Mouse (Mus musculus) forebrain, embryonic 10.5 days (tissue): ENCODE data around the gene Hist1h4k. TPM values are rescaled to one million over a fixed set of nuclear protein-coding genes. Genes with fewer than 3 reads are reported as not detected.
"Not testable (repeated sequence)": the region's sequence is repeated elsewhere in the genome, so short reads cannot be mapped to it uniquely, and the experiment has no call there.

Experiments used
- DNase-seq: peaks from one replicate; pipeline ENCODE4 v3.0.0-alpha.2; 2017; ENCODE audit warnings: low spot score; ENCODE audit errors: extremely low spot score
- H3K27ac ChIP-seq: fragments of 300-500 bp; sonication (generic); 2 replicates; pipeline ENCODE4 v1.5.1; 2016; ENCODE audit warnings: mild to moderate bottlenecking
- H3K27me3 ChIP-seq: fragments of 300-500 bp; sonication (generic); 2 replicates; pipeline ENCODE4 v1.6.1; 2016; ENCODE audit warnings: mild to moderate bottlenecking; ENCODE audit not compliant: poor library complexity, severe bottlenecking
- H3K36me3 ChIP-seq: fragments of 300-500 bp; sonication (generic); replicated peaks from 2 replicates; pipeline ENCODE4 v1.6.1; 2016; ENCODE audit warnings: mild to moderate bottlenecking, moderate library complexity
- H3K4me1 ChIP-seq: fragments of 300-500 bp; sonication (generic); 2 replicates; pipeline ENCODE4 v1.6.1; 2016
- H3K4me3 ChIP-seq: fragments of 300-500 bp; sonication (generic); 2 replicates; pipeline ENCODE4 v1.5.1; 2016; ENCODE audit warnings: mild to moderate bottlenecking, moderate library complexity
- H3K9me3 ChIP-seq: fragments of 300-500 bp; sonication (generic); 2 replicates; pipeline ENCODE4 v1.6.1; 2016; ENCODE audit warnings: mild to moderate bottlenecking, moderate library complexity
- WGBS: fragments of 180-500 bp; shearing (Covaris S2); methylation state at CpG from one replicate; pipeline ENCODE4 v1.1.7; 2016; 5-methylcytosine and 5-hydroxymethylcytosine counted together
- polyA plus RNA-seq: library from polyadenylated mRNA; unstranded; fragments of >200 nt; fragmentation: Nextera tagmentation; extraction: Ambion mirVana; gene quantifications from 2 replicates; pipeline ENCODE4 v1.2.1, GENCODE M21; 2016

Gene Hist1h4k
- 1.8 and 5.8 TPM in 2 replicates for polyA plus RNA-seq

- H3K9me3 ChIP-seq, H3K27me3 ChIP-seq, H3K36me3 ChIP-seq: not testable (repeated sequence)
- peak within 1 kb of the TSS; percentile 95 for H3K27ac ChIP-seq
- peak; percentile 94 for DNase-seq
- peaks cover 56% of the 10 kb centered on the region for H3K4me1 ChIP-seq
- under 1% methylated on average over 52 of the region's 56 CpGs for WGBS
- H3K4me3 ChIP-seq: peak within 1 kb of the TSS; percentile 64
Observed at GRCm38 (mm10) chr13:21750159-21751017, at the start of gene Hist1h4k. Hist1h4k (minus strand) TSS chr13:21750505.

DNA sequence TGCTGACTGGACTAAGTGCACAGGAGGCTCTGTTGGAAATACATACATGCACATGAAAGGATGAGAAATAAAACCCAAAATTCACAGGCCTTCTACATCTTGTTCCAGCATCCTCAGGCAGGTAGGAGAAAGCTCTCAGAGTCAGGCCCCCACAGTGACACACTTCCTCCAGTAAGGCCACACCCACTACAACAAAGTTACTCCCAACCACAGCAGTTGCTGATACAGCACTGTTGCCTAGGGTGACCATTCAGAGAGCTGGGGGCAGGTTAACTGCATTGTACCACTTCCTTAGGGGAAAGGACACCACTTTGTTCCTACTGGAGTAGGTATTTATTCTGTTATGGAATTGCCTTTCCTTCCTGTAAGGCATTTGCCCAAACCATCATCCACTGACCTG is 46.9 kb upstream of the Hist1h4k start:
- not testable (repeated sequence) for H3K9me3 ChIP-seq, H3K27me3 ChIP-seq, H3K4me1 ChIP-seq, H3K27ac ChIP-seq, H3K4me3 ChIP-seq, DNase-seq, H3K36me3 ChIP-seq

DNA sequence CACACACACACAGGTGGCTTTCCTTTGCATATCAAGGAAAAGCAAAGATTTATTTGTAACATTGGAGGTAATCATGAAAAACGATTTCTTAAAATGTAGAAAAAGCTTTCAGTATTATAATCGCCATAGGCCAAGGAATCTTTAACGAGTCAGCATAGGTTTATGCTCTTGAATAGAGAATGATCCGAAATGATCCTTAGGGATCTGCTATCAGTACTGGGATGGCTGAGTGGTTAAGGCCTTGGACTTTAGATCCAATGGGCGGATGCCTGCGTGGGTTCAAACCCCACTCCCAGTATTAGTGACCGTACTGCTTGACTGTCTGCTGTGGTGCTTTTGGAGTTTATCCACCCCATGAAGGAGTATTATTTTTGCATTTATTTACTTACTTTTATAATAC is 45.3 kb upstream of the Hist1h4k start:
- Histone ChIP-seq H3K27ac (no peak overlapping the region), H3K36me3 (no peaks in the 10 kb centered on the region), H3K9me3 (no peaks in the 10 kb centered on the region), H3K27me3 (no peaks in the 10 kb centered on the region), H3K4me1 (peaks cover 8% of the 10 kb centered on the region), H3K4me3 (no peak overlapping the region)
- no peak for DNase-seq
- 91% methylated on average over 7 of the region's 7 CpGs for WGBS

DNA sequence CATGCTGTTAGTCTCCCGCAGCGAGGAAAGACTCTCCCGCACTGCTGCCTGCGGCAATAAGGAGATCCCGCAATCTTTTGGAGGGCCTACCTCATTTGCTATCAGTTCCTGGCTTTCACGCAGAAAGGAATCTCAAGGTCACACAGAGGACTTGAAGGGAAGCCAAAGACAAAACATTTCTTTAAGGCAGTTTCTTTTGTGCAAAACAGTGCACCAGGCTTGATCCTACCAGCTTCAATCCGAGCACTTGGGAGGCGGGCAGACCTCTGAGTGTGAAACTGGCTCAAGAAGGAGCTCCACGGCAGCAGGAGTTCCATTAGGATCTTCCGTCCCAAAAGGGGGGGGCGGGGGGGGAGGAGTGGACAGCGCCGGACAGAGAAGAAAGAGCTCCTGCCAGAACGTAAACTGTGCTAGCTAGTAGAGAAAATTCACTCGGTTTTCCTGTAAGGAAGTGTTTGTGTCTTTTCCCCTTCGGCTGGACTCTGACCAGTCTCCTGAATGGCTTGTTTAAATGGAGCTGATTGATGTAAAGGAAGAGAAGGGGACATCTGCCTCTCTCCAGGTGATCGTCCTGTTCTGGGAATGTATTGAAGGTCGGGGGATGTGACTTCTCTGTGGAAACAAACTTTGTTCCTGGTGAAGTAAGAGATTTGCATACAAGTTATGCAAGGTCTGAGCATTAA is 40.4 kb upstream of the Hist1h4k start:
- DNase-seq: peak; percentile 34
- Histone ChIP-seq H3K27ac (peak overlapping the region; percentile 86), H3K4me3 (peak overlapping the region; percentile 41), H3K36me3 (no peaks in the 10 kb centered on the region), H3K9me3 (no peaks in the 10 kb centered on the region), H3K27me3 (no peaks in the 10 kb centered on the region), H3K4me1 (peaks cover 40% of the 10 kb centered on the region)
- WGBS: 7% methylated on average over 18 of the region's 18 CpGs

DNA sequence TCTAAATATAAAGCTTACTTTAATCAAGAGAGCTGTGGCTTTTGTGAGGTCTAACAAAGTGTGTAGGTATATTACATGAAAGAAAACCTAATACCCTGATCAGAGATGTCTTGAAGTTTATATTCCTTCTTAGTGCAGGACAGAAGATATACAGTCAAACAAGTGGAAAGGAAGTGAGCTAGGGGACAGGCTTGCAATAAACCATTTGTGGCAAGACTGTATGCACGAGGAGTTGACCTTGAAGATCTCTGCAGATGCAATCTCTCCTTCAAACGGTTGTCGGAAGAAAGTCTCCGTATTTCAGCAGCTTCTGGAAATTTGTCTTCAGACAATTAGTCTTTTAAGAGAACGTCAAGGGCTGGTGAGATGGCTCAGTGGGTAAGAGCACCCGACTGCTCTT is 39.6 kb upstream of the Hist1h4k start:
- peak overlapping the region; percentile 91 for H3K27ac ChIP-seq

GRCm38 (mm10) chr13:21787760-21788593 is 37.7 kb upstream of the Hist1h4k start:
- no peaks in the 10 kb centered on the region for H3K9me3 ChIP-seq
- peak; percentile 26 for DNase-seq
- no peaks in the 10 kb centered on the region for H3K27me3 ChIP-seq
- H3K27ac ChIP-seq: peak overlapping the region; percentile 91
- no peaks in the 10 kb centered on the region for H3K36me3 ChIP-seq
- H3K4me1 ChIP-seq: peaks cover 60% of the 10 kb centered on the region
- H3K4me3 ChIP-seq: peak overlapping the region; percentile 53
- 10% methylated on average over 17 of the region's 21 CpGs for WGBS

More for the DNA sequence above, 39.6 kb upstream of the Hist1h4k start:
- 70% methylated on average over 6 of the region's 6 CpGs for WGBS
- H3K27me3 ChIP-seq: no peaks in the 10 kb centered on the region
- H3K9me3 ChIP-seq: no peaks in the 10 kb centered on the region
- H3K4me1 ChIP-seq: peaks cover 48% of the 10 kb centered on the region
- DNase-seq: no peak
- H3K36me3 ChIP-seq: no peaks in the 10 kb centered on the region
- no peak overlapping the region for H3K4me3 ChIP-seq

- H3K4me3 ChIP-seq: peak within 1 kb of the TSS; percentile 53
- not testable (repeated sequence) for H3K36me3 ChIP-seq, H3K9me3 ChIP-seq, H3K27me3 ChIP-seq
- H3K4me1 ChIP-seq: peaks cover 67% of the 10 kb centered on the region
- peak within 1 kb of the TSS; percentile 99 for H3K27ac ChIP-seq
- under 1% methylated on average over 39 of the region's 63 CpGs for WGBS
- DNase-seq: peak; percentile 90
Observed at GRCm38 (mm10) chr13:21786899-21787629, 36.8 kb upstream of the Hist1h4k start, which contains the start of the genes Hist1h2an and Hist1h2bp. Hist1h2an (minus strand) TSS chr13:21787218. Hist1h2bp (plus strand) TSS chr13:21787461.

DNA sequence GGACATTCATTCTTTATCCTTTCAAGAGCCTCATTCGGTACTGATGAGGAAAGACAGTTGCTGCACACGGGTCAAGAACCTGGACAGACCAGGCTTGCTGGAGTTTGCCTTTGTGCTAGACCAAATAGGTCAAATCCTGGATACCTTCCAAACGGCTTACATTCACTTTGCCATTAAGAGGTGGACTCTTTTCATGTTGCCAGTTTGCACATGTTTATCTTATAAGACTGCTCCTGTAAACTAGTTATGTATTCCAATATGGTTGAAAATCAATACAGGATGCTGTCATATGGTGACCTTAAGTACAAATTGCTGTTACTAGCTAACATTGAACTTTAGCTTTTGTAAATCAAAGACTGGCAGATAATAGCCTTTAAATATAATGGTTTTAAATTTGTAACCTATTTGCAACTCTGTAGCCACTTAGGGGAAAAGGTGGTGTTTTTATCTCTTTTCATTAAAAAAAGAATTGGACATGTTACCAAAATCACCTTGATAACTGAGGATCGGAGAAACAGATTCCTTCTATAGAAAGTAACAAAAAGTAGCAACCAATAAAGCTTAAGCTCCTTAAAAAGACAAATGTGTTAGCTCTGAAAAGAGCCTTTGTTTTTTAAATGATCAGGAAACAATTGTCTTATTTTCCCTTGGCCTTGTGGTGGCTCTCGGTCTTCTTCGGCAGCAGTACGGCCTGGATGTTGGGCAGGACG is 36.0 kb upstream of the Hist1h4k start:
- 6% methylated on average over 8 of the region's 8 CpGs for WGBS
- DNase-seq: peak; percentile 35
- no peaks in the 10 kb centered on the region for H3K36me3 ChIP-seq
- H3K4me3 ChIP-seq: peak overlapping the region; percentile 53
- H3K4me1 ChIP-seq: peaks cover 68% of the 10 kb centered on the region
- H3K27me3 ChIP-seq: no peaks in the 10 kb centered on the region
- peak overlapping the region; percentile 99 for H3K27ac ChIP-seq
- no peaks in the 10 kb centered on the region for H3K9me3 ChIP-seq

GRCm38 (mm10) chr13:21784311-21784710 is 34.0 kb upstream of the Hist1h4k start:
- Histone ChIP-seq H3K4me1 (peaks cover 65% of the 10 kb centered on the region), H3K36me3 (no peaks in the 10 kb centered on the region), H3K4me3 (peak overlapping the region; percentile 56), H3K27me3 (no peaks in the 10 kb centered on the region), H3K27ac (peak overlapping the region; percentile 99), H3K9me3 (no peaks in the 10 kb centered on the region)
- DNase-seq: peak; percentile 17
- WGBS: 27% methylated on average over 6 of the region's 6 CpGs

DNA sequence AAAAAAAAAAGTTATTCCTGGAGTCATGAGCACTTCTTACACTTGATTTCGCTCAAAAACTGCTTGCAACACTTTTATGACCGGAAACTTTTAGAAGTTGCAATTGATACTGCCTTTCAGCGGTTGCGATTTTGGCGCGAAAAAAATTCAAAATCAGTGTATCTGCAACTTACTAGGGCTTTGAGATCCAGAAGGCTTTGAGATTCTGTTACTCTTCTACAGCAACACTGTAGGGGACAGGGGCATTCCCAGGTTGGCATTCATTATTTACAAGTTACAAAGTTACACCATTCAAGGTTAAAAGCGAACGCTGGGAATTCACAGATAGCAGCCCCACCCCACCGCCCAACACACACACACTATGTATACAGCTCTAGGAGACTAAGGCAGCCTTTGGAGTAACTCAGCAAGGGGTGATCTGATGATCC is 33.4 kb upstream of the Hist1h4k start:
- H3K36me3 ChIP-seq: no peaks in the 10 kb centered on the region
- peak overlapping the region; percentile 56 for H3K4me3 ChIP-seq
- WGBS: 2% methylated on average over 9 of the region's 9 CpGs
- H3K27me3 ChIP-seq: no peaks in the 10 kb centered on the region
- peak; percentile 63 for DNase-seq
- peaks cover 61% of the 10 kb centered on the region for H3K4me1 ChIP-seq
- peak overlapping the region; percentile 99 for H3K27ac ChIP-seq
- H3K9me3 ChIP-seq: no peaks in the 10 kb centered on the region

DNA sequence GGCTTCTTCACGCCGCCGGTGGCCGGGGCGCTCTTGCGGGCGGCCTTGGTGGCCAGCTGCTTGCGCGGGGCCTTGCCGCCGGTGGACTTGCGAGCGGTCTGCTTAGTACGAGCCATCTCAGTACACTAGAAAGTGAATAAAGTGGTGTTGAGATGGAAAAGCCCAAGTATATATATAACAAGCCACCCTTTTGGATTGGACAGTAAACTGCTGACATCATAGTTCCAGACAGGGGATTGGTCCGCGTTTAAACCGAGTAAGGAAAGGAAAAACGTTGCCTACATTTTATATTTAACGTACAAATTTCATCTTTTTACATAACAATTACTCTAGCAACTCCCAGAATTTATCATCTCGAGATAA is 32.9 kb upstream of the Hist1h4k start, which contains the start of gene Hist1h3i:
Gene Hist1h3i, minus strand, starts transcription at position 116 of the 363 bp plus-strand sequence.
- peaks cover 61% of the 10 kb centered on the region for H3K4me1 ChIP-seq
- peak; percentile 56 for DNase-seq
- peak within 1 kb of the TSS; percentile 56 for H3K4me3 ChIP-seq

More for the DNA sequence above, 32.9 kb upstream of the Hist1h4k start, which contains the start of gene Hist1h3i:
- H3K27me3 ChIP-seq: no peaks in the 10 kb centered on the region
- no peaks in the 10 kb centered on the region for H3K9me3 ChIP-seq
- no peaks in the 10 kb centered on the region for H3K36me3 ChIP-seq
- peak within 1 kb of the TSS; percentile 99 for H3K27ac ChIP-seq
- WGBS: under 1% methylated on average over 16 of the region's 20 CpGs
